Mouse (Mus musculus) midbrain, embryonic 16.5 days (tissue): ENCODE data around the gene Ppan. TPM values are rescaled to one million over a fixed set of nuclear protein-coding genes. Genes with fewer than 3 reads are reported as not detected.

ENCODE experiments used
- ATAC-seq: fragments of 200-750 bp; cut with Nextera tagmentation; 2 replicates; pipeline ENCODE4 v1.8.0; 2017; ENCODE audit warnings: moderate TSS enrichment
- H3K27ac ChIP-seq: fragments of 300-500 bp; sonication (generic); 2 replicates; pipeline ENCODE4 v1.5.1; 2014; ENCODE audit warnings: mild to moderate bottlenecking, low read length, mixed read lengths
- H3K27me3 ChIP-seq: fragments of 300-500 bp; sonication (generic); 2 replicates; pipeline ENCODE4 v1.6.1; 2014; ENCODE audit warnings: low read depth, low read length, mixed read lengths; ENCODE audit not compliant: control insufficient read depth, insufficient read depth
- H3K36me3 ChIP-seq: fragments of 300-500 bp; sonication (generic); 2 replicates; pipeline ENCODE4 v1.6.1; 2014; ENCODE audit warnings: mild to moderate bottlenecking, low read length, moderate library complexity, mixed read lengths; ENCODE audit not compliant: control insufficient read depth, insufficient read depth
- H3K4me1 ChIP-seq: fragments of 300-500 bp; sonication (generic); 2 replicates; pipeline ENCODE4 v1.6.1; 2014; ENCODE audit warnings: mild to moderate bottlenecking, low read length, mixed read lengths; ENCODE audit not compliant: control insufficient read depth, insufficient read depth
- H3K4me2 ChIP-seq: fragments of 300-500 bp; sonication (generic); 2 replicates; pipeline ENCODE4 v1.6.1; 2014; ENCODE audit warnings: mild to moderate bottlenecking, low read length, mixed read lengths
- H3K4me3 ChIP-seq: fragments of 300-500 bp; sonication (generic); 2 replicates; pipeline ENCODE4 v1.5.1; 2014; ENCODE audit warnings: low read depth, mild to moderate bottlenecking, low read length, moderate library complexity, mixed read lengths
- H3K9ac ChIP-seq: fragments of 300-500 bp; sonication (generic); 2 replicates; pipeline ENCODE4 v1.6.1; 2014; ENCODE audit warnings: low read depth, low read length, mixed read lengths
- H3K9me3 ChIP-seq: fragments of 300-500 bp; sonication (generic); replicated peaks from 2 replicates; pipeline ENCODE4 v1.6.1; 2014; ENCODE audit warnings: mild to moderate bottlenecking, low read length, mixed read lengths; ENCODE audit not compliant: control insufficient read depth, poor library complexity, severe bottlenecking
- WGBS: fragments of 180-500 bp; shearing (Covaris S2); extraction: QIAGEN DNeasy Blood & Tissue Kit; methylation state at CpG from one replicate; pipeline ENCODE4 v1.1.7; 2014; 5-methylcytosine and 5-hydroxymethylcytosine counted together
- microRNA-seq: library from miRNA; unstranded; fragments of <30 nt; microRNA quantifications from one replicate; pipeline ENCODE4, GENCODE M21; 2017
- polyA plus RNA-seq: library from polyadenylated mRNA; unstranded; fragments of >200 nt; fragmentation: Nextera tagmentation; extraction: Ambion mirVana; gene quantifications from 2 replicates; pipeline ENCODE4 v1.2.1, GENCODE M21; 2015

The Ppan gene
- polyA plus RNA-seq, 1 experiment from 2014 or later = 51.1 TPM

GRCm38 (mm10) chr9:20898511-20899073 lies 10.6 kb downstream of the Ppan start, which contains the start of gene Eif3g:
TSS of gene Eif3g (minus strand) at chr9:20898623.
- Histone ChIP-seq H3K36me3 (peaks cover 17% of the 10 kb centered on the region), H3K4me3 (peak within 1 kb of the TSS; percentile 95), H3K9ac (peak within 1 kb of the TSS; percentile 97), H3K9me3 (no peaks in the 10 kb centered on the region), H3K27ac (peak within 1 kb of the TSS; percentile 77), H3K27me3 (no peaks in the 10 kb centered on the region), H3K4me1 (peaks cover 11% of the 10 kb centered on the region), H3K4me2 (peak within 1 kb of the TSS; percentile 84)
- ATAC-seq = peak; percentile 88
- 5% methylated on average over 34 of the region's 34 CpGs for WGBS

GRCm38 (mm10) chr9:20901466-20902173 lies 13.6 kb downstream of the Ppan start:
- Histone ChIP-seq H3K27ac (no peak overlapping the region), H3K36me3 (peaks cover 16% of the 10 kb centered on the region), H3K4me2 (no peak overlapping the region), H3K9me3 (no peaks in the 10 kb centered on the region), H3K27me3 (no peaks in the 10 kb centered on the region), H3K4me3 (no peak overlapping the region), H3K4me1 (peaks cover 11% of the 10 kb centered on the region), H3K9ac (0 out of 2 replicates have a peak overlapping the region, but pooled peaks have one; percentile 3)
- no peak for ATAC-seq
- 14% methylated on average over 13 of the region's 13 CpGs for WGBS

DNA sequence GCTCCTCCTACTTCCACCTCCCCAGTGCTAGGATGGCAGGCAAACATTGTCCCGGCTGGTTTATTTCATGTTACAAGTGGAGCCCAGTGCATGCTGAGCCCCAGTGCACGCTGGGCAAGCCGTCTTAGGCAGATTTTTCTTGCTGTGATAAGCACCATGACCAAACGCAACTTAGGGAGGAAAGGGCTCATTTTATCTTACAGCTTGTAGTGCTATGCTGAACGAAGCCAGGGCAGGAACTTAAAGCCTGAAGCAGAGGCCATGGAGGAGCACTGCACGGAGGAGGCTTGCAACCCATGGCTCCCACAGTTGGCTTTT lies 14.2 kb downstream of the Ppan start:
- H3K36me3 ChIP-seq = peaks cover 16% of the 10 kb centered on the region
- H3K4me2 ChIP-seq = no peak overlapping the region
- 0 out of 2 replicates have a peak overlapping the region, but pooled peaks have one; percentile 3 for H3K9ac ChIP-seq
- no peak overlapping the region for H3K4me3 ChIP-seq
- ATAC-seq = no peak
- H3K4me1 ChIP-seq = peaks cover 7% of the 10 kb centered on the region
- no peaks in the 10 kb centered on the region for H3K9me3 ChIP-seq
- H3K27ac ChIP-seq = no peak overlapping the region
- H3K27me3 ChIP-seq = no peaks in the 10 kb centered on the region
- 36% methylated on average over 6 of the region's 6 CpGs for WGBS

GRCm38 (mm10) chr9:20909948-20910347 lies 22.0 kb downstream of the Ppan start:
- Histone ChIP-seq H3K27ac (no peak overlapping the region), H3K4me2 (no peak overlapping the region), H3K4me3 (no peak overlapping the region), H3K36me3 (peaks cover 82% of the 10 kb centered on the region), H3K9me3 (no peaks in the 10 kb centered on the region), H3K4me1 (no peaks in the 10 kb centered on the region), H3K27me3 (no peaks in the 10 kb centered on the region), H3K9ac (no peak overlapping the region)
- WGBS = 91% methylated on average over 9 of the region's 9 CpGs
- no peak for ATAC-seq

DNA sequence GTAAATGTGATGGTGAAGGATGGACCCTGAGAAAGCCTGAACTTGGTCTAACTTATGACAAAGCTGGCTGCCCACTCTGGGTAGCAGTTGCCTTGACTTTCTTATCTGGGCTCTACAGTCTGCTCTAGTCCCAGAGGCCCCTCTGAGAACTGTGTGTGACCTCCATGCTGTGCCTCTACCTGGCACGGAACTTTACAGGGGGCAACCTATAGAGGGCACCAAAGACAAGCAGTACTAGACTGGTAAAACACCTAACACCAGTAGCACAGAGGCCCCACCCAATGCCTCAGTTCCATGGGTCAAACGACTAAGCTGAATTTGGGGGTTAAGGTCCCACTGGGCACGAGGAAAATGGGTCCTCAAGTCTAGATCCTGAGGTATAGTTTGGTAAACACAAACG lies 28.2 kb downstream of the Ppan start:
- H3K9me3 ChIP-seq = no peaks in the 10 kb centered on the region
- H3K4me1 ChIP-seq = no peaks in the 10 kb centered on the region
- ATAC-seq = no peak
- WGBS = 81% methylated on average over 4 of the region's 4 CpGs
- H3K9ac ChIP-seq = no peak overlapping the region
- no peaks in the 10 kb centered on the region for H3K27me3 ChIP-seq
- no peak overlapping the region for H3K4me2 ChIP-seq
- H3K4me3 ChIP-seq = no peak overlapping the region
- H3K27ac ChIP-seq = no peak overlapping the region
- H3K36me3 ChIP-seq = peaks cover 83% of the 10 kb centered on the region

DNA sequence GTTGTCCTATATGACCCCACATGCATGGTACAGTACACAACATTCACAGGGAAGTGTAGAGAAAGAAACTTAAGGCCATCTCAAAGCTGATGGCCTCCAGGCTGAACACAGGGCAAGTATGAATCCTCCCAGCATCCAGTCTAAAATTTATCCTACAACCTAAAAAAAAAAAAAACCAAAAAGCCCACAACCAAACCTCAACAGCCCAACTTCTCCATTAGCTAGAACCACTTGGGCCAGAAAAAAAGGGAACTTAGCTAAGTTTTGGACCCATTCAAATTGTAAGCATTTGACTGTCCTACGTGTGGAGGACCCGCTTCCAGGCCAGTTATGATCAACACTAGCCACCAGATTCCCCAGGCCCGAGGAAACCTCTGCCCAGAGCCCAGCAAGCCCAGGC lies 35.3 kb downstream of the Ppan start:
- Histone ChIP-seq H3K27me3 (no peaks in the 10 kb centered on the region), H3K9me3 (no peaks in the 10 kb centered on the region), H3K4me3 (no peak overlapping the region), H3K9ac (no peak overlapping the region), H3K4me1 (no peaks in the 10 kb centered on the region), H3K36me3 (peaks cover 69% of the 10 kb centered on the region), H3K4me2 (no peak overlapping the region), H3K27ac (no peak overlapping the region)
- 91% methylated on average over 3 of the region's 3 CpGs for WGBS
- ATAC-seq = no peak

Small RNAs within 50 kb of the gene (microRNA-seq; reads per million reads assigned to microRNA genes)
- 1.4 reads per million for gene Mir7081

Other genes starting within 250 kb of the Ppan start
- 444 and 482 TPM in 2 replicates for gene Ubl5, start 245.3 kb upstream of the Ppan start, polyA plus RNA-seq
- 13.8 and 14.7 TPM in 2 replicates for gene Fbxl12, start 243.4 kb upstream of the Ppan start, polyA plus RNA-seq
- gene Pin1, start 236.1 kb upstream of the Ppan start, polyA plus RNA-seq = 61.0 and 61.6 TPM in 2 replicates
- gene Olfm2, start 141.8 kb upstream of the Ppan start, polyA plus RNA-seq = 225 and 251 TPM in 2 replicates
- 0.85 and 1.3 TPM in 2 replicates for gene Col5a3, start 73.1 kb upstream of the Ppan start, polyA plus RNA-seq
- gene Rdh8, start 69.7 kb upstream of the Ppan start, polyA plus RNA-seq = not detected in 2 replicates
- 7.1 and 13.7 TPM in 2 replicates for gene A230050P20Rik, start 19.5 kb upstream of the Ppan start, polyA plus RNA-seq
- 15.2 and 17.7 TPM in 2 replicates for gene Angptl6, start 8.4 kb upstream of the Ppan start, polyA plus RNA-seq
- gene Eif3g, start 10.4 kb downstream of the Ppan start, polyA plus RNA-seq = 243 TPM in 2 replicates
- gene Dnmt1, start 71.7 kb downstream of the Ppan start, polyA plus RNA-seq = 67.7 and 71.7 TPM in 2 replicates
- 9.7 and 10.3 TPM in 2 replicates for gene S1pr2, start 88.6 kb downstream of the Ppan start, polyA plus RNA-seq
- gene Mrpl4, start 114.6 kb downstream of the Ppan start, polyA plus RNA-seq = 101 and 104 TPM in 2 replicates
- 3.0 and 3.1 TPM in 2 replicates for gene Icam1, start 127.8 kb downstream of the Ppan start, polyA plus RNA-seq
- gene Icam4, start 141.2 kb downstream of the Ppan start, polyA plus RNA-seq = 0.24 TPM in 1 of 2 replicates, not detected in the other
- 2.2 and 2.5 TPM in 2 replicates for gene Icam5, start 143.9 kb downstream of the Ppan start, polyA plus RNA-seq
- gene Zglp1, start 178.9 kb downstream of the Ppan start, polyA plus RNA-seq = 0.78 and 1.6 TPM in 2 replicates
- gene Gm49373, start 184.9 kb downstream of the Ppan start, polyA plus RNA-seq = 1.8 and 1.9 TPM in 2 replicates
- 59.9 and 73.0 TPM in 2 replicates for gene Fdx1l, start 185.4 kb downstream of the Ppan start, polyA plus RNA-seq
- gene Gm38431, start 203.8 kb downstream of the Ppan start, polyA plus RNA-seq = 1.6 and 1.9 TPM in 2 replicates
- gene Raver1, start 203.8 kb downstream of the Ppan start, polyA plus RNA-seq = 28.9 and 30.4 TPM in 2 replicates
- 9.7 and 9.9 TPM in 2 replicates for gene Tyk2, start 243.1 kb downstream of the Ppan start, polyA plus RNA-seq